Mouse (Mus musculus): ENCODE measurements around the gene Rinl. TPM values are rescaled to one million over a fixed set of nuclear protein-coding genes. Genes with fewer than 3 reads are reported as not detected.
A peak's percentile ranks its signal among the peaks of the same experiment; 100 is the strongest.

Rinl gene
- total and polyA plus RNA-seq, 3 experiments: 46.1 to 65.5 (median 60.6) TPM

DNA sequence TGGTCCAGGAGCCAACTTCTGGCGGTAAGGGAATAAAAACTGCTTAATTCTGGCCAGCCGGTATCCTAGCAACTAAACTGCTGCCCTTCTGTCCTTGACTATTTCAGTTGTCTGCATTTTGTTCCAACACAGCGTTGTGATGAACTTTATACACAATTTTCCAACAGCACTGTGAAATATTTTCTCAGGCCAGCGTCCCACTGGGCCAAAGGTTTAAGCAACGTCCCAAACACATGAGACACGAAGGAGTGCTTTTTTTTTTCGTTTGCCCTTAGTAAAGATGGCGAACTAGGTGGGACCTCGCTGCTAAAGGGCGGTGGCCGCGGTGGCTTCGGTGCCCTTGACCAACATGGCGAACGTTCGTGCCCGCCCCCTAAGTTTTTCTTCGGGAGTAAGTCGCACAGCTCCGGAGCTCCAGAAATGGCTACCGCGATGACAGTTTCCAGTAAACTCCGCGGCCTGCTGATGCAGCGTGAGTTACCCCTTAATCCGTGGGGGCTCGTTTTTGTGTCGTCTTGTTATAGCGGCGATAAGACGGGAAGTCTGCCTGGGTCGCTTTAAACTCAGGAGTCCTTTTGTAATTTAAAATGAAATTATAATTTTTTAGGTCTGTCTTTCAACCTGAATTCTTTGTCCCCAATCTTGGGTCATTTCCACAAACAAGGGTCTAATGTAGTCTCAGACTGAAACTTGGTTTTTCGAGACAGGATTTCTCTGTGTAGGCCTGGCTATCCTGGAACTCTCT lies 36.3 kb downstream of the Rinl start, which contains the start of gene Ech1 (continued):
- TF ChIP-seq RCOR1 (conservative IDR thresholded peaks at IDR 0.05; ENCODE audit: low read depth, low read length) (peak; percentile 99), PAX5 (IDR thresholded peaks at IDR 0.05; ENCODE audit: low read length) (no peak), ZC3H11A (IDR thresholded peaks at IDR 0.05; ENCODE audit: low read depth, low read length) (no peak), POLR2A (IDR thresholded peaks at IDR 0.05; ENCODE audit: low read depth, low read length) (peak; percentile 75), MAFK (IDR thresholded peaks at IDR 0.05; ENCODE audit: insufficient replicate concordance, low read length) (no peak), E2F4 (IDR thresholded peaks at IDR 0.05; ENCODE audit: insufficient replicate concordance, low read depth, low read length) (no peak; the same call in 1 of the 2 replicates), CHD1 (IDR thresholded peaks at IDR 0.05; ENCODE audit: low read depth, low read length) (peak; percentile 79; the same call in 1 of the 2 replicates), MAX (IDR thresholded peaks at IDR 0.05; ENCODE audit: low read length) (peak; percentile 72; the same call in 1 of the 2 replicates)

DNA sequence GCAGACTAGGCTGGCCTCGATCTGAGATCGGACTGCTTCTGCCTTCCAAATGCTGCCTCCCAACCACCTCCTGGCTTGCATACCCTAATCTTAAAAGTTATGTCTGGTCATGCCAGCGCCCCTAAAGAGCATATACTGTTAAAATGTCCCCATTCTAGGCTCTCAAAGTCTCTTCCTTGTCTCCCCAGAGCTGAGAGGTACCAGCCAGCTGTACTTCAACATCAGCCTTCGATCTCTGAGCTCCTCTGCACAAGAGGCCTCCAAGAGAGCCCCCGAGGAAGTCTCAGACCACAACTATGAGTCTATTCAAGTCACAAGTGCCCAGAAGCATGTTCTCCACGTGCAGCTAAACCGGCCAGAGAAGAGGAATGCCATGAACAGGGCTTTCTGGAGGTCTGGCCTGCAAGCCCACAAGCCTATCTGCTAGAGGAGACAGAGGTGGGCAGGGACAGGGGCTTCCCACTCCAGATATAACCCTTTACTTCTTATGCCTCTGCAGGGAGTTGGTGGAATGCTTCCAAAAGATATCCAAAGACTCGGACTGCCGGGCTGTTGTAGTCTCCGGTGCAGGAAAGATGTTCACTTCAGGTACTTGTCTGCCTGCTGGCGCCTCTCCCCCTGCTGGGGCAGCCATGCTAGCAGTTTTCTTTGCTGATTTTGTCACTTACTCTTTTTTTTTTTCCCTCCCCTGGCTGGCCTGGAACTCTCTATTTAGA lies 37.1 kb downstream of the Rinl start:
- peak overlapping the region; percentile 56 to 58 (median 57) for H3K4me3 ChIP-seq (replicated peaks in 1 of 3; ENCODE audit: low read depth in 2 of 3, low read length in 2 of 3, poor library complexity in 1 of 3)
- dilution Hi-C loops (cut with MboI; ENCODE audit: extremely low pct_ligation_motif_present, extremely low pct_unique_long_range_greater_than_20kb, low sequenced_read_pairs) (no loop called here), in situ Hi-C loops (cut with MboI; ENCODE audit: low pct_ligation_motif_present, low pct_unique_long_range_greater_than_20kb, low sequenced_read_pairs) (loop anchor here (5.0 kb wide), 1 partner anchor 41 kb away; no protein-coding TSS in a partner anchor)
- no peak for DNase-seq (ENCODE audit: extremely low read depth)
- peaks cover 15 to 49% of the 10 kb centered on the region in 2 experiments for H3K4me1 ChIP-seq (ENCODE audit: control insufficient read depth in 1 of 2, insufficient read depth in 2 of 2)
- H3K4me2 ChIP-seq (ENCODE audit: insufficient read depth, low read depth, poor library complexity, severe bottlenecking): peak overlapping the region; percentile 58
- TF ChIP-seq NRF1 (IDR thresholded peaks at IDR 0.05; ENCODE audit: low read depth, low read length) (peak; percentile 43), SIN3A (IDR thresholded peaks at IDR 0.05; ENCODE audit: low read length) (peak; percentile 41; the same call in 1 of the 2 replicates), POLR2A (IDR thresholded peaks at IDR 0.05; ENCODE audit: low read depth, low read length) (peak; percentile 36), NELFE (IDR thresholded peaks at IDR 0.05; ENCODE audit: low read depth, low read length) (0 out of 2 replicates have a peak, but pooled peaks have one; percentile 22), MXI1 (IDR thresholded peaks at IDR 0.05; ENCODE audit: low read depth, low read length) (peak; percentile 32; the same call in 1 of the 2 replicates), EP300 (IDR thresholded peaks at IDR 0.05; ENCODE audit: low read length) (no peak), MAX (IDR thresholded peaks at IDR 0.05; ENCODE audit: low read length) (peak; percentile 43; the same call in 1 of the 2 replicates), CTCF (conservative IDR thresholded peaks at IDR 0.05 in 1 of 2, IDR thresholded peaks at IDR 0.05 in 1 of 2; ENCODE audit: low read depth in 2 of 2, low read length in 2 of 2) (peak in 1 of 2 experiments; percentile 54; a peak in 2 of 4 replicates), JUND (conservative IDR thresholded peaks at IDR 0.05; ENCODE audit: low read depth, low read length) (no peak), ELF1 (IDR thresholded peaks at IDR 0.05; ENCODE audit: low read depth, low read length) (0 out of 2 replicates have a peak, but pooled peaks have one; percentile 9), ZNF384 (IDR thresholded peaks at IDR 0.05; ENCODE audit: low read depth, low read length) (peak; percentile 89), BHLHE40 (IDR thresholded peaks at IDR 0.05; ENCODE audit: low read depth, low read length) (peak; percentile 67), RCOR1 (conservative IDR thresholded peaks at IDR 0.05; ENCODE audit: low read depth, low read length) (no peak), SMC3 (IDR thresholded peaks at IDR 0.05; ENCODE audit: low read depth, low read length) (peak; percentile 46), ZC3H11A (IDR thresholded peaks at IDR 0.05; ENCODE audit: low read depth, low read length) (no peak), ZMIZ1 (IDR thresholded peaks at IDR 0.05; ENCODE audit: low read depth, low read length) (0 out of 2 replicates have a peak, but pooled peaks have one; percentile 32), E2F4 (IDR thresholded peaks at IDR 0.05; ENCODE audit: insufficient replicate concordance, low read depth, low read length) (no peak), MYC (IDR thresholded peaks at IDR 0.05; ENCODE audit: low read depth, low read length) (no peak), UBTF (IDR thresholded peaks at IDR 0.05; ENCODE audit: low read depth, low read length) (0 out of 2 replicates have a peak, but pooled peaks have one; percentile 36), IRF4 (IDR thresholded peaks at IDR 0.05; ENCODE audit: low read depth, low read length) (no peak)
- H3K27me3 ChIP-seq (replicated peaks): no peaks in the 10 kb centered on the region
- H3K27ac ChIP-seq (ENCODE audit: insufficient read depth, low read depth): peak overlapping the region; percentile 26
- 0 out of 2 replicates have a peak, but pooled peaks cover 2% of the 10 kb centered on the region for H3K79me2 ChIP-seq (replicated peaks; ENCODE audit: control insufficient read depth, extremely low read depth, insufficient read depth, poor library complexity, severe bottlenecking)
- H3K9me3 ChIP-seq (replicated peaks; ENCODE audit: low read length): peaks cover 7% of the 10 kb centered on the region
- H3K36me3 ChIP-seq (replicated peaks in 1 of 2; ENCODE audit: control insufficient read depth in 1 of 2, insufficient read depth in 1 of 2, low read length in 1 of 2): peaks cover 33 to 45% of the 10 kb centered on the region in 2 experiments
- H3K9ac ChIP-seq (ENCODE audit: insufficient read depth, low read depth): peak overlapping the region; percentile 78
